Mouse (Mus musculus) adrenal gland, postnatal 10 days (tissue): ENCODE measurements around the gene Cdkn2aip. TPM values are rescaled to one million over a fixed set of nuclear protein-coding genes. Genes with fewer than 3 reads are reported as not detected.

Source experiments
- DNase-seq: peaks from one replicate; pipeline ENCODE4 v3.0.0; 2021; ENCODE audit warnings: mixed read lengths
- long read RNA-seq, 2 experiments: library from polyadenylated mRNA; stranded (forward); transcript quantifications; one replicate each; pipeline ENCODE4 v2.0.0; 2021
- total RNA-seq, 2 experiments: library from RNA; stranded (reverse); gene quantifications; 2 replicates each; pipeline ENCODE4 v1.2.3; 2021

Cdkn2aip gene
- total RNA-seq = 10 to 100 TPM; 13.4 to 14.4 TPM
- long read RNA-seq, experiment 1, transcript Cdkn2aip-202 (3 exons, 3,393 nt) = major isoform, 11 of 25 reads
- long read RNA-seq, experiment 1, transcript Cdkn2aip-201 (3 exons, 3,464 nt) = minor isoform, 10 of 25 reads
- long read RNA-seq, experiment 1, partial matches to known transcripts = 2 of 25 reads
- long read RNA-seq, experiment 1, other reads (novel, unspliced or antisense) = 2 of 25 reads
- long read RNA-seq, experiment 2, transcript Cdkn2aip-201 (3 exons, 3,464 nt) = minor isoform, 8 of 22 reads
- long read RNA-seq, experiment 2, transcript Cdkn2aip-203 (1 exons, 842 nt) = minor isoform, 5 of 22 reads
- long read RNA-seq, experiment 2, transcript Cdkn2aip-202 (3 exons, 3,393 nt) = major isoform, 9 of 22 reads
- long read RNA-seq, experiment 2, partial matches to known transcripts = 0 of 22 reads
- long read RNA-seq, experiment 2, other reads (novel, unspliced or antisense) = 0 of 22 reads

- DNase-seq = peak; percentile 97
Observed at GRCm38 (mm10) chr8:47713761-47714745, at the start of gene Cdkn2aip. TSS of gene Cdkn2aip (minus strand) at chr8:47713932.

GRCm38 (mm10) chr8:47763194-47763593 lies 49.5 kb upstream of the Cdkn2aip start:
- DNase-seq = no peak

- no peak for DNase-seq
Observed at GRCm38 (mm10) chr8:47760685-47761084, 47.0 kb upstream of the Cdkn2aip start.

- DNase-seq = no peak
Observed at GRCm38 (mm10) chr8:47760186-47760585, 46.5 kb upstream of the Cdkn2aip start.

- no peak for DNase-seq
Observed at GRCm38 (mm10) chr8:47753121-47753520, 39.4 kb upstream of the Cdkn2aip start.

GRCm38 (mm10) chr8:47750096-47750495 lies 36.4 kb upstream of the Cdkn2aip start:
- no peak for DNase-seq

- no peak for DNase-seq
Observed at GRCm38 (mm10) chr8:47749491-47749890, 35.8 kb upstream of the Cdkn2aip start.

GRCm38 (mm10) chr8:47746304-47746703 lies 32.6 kb upstream of the Cdkn2aip start:
- DNase-seq = no peak

GRCm38 (mm10) chr8:47745848-47746247 lies 32.1 kb upstream of the Cdkn2aip start:
- no peak for DNase-seq

GRCm38 (mm10) chr8:47744803-47745202 lies 31.1 kb upstream of the Cdkn2aip start:
- DNase-seq = no peak

GRCm38 (mm10) chr8:47743419-47743818 lies 29.7 kb upstream of the Cdkn2aip start:
- peak; percentile 93 for DNase-seq

GRCm38 (mm10) chr8:47742992-47743391 lies 29.3 kb upstream of the Cdkn2aip start:
- no peak for DNase-seq

- no peak for DNase-seq
Observed at GRCm38 (mm10) chr8:47742372-47742771, 28.6 kb upstream of the Cdkn2aip start.

- no peak for DNase-seq
Observed at GRCm38 (mm10) chr8:47737120-47737519, 23.4 kb upstream of the Cdkn2aip start.

- DNase-seq = no peak
Observed at GRCm38 (mm10) chr8:47729324-47729723, 15.6 kb upstream of the Cdkn2aip start.

GRCm38 (mm10) chr8:47726945-47727344 lies 13.2 kb upstream of the Cdkn2aip start:
- DNase-seq = no peak

GRCm38 (mm10) chr8:47721609-47722008 lies 7.9 kb upstream of the Cdkn2aip start:
- no peak for DNase-seq

GRCm38 (mm10) chr8:47718641-47719040 lies 4.9 kb upstream of the Cdkn2aip start:
- no peak for DNase-seq

GRCm38 (mm10) chr8:47713171-47713663 lies 515 bp downstream of the Cdkn2aip start:
- no peak for DNase-seq

GRCm38 (mm10) chr8:47708106-47708505 lies 5.6 kb downstream of the Cdkn2aip start:
- no peak for DNase-seq

- no peak for DNase-seq
Observed at GRCm38 (mm10) chr8:47706746-47707145, 7.0 kb downstream of the Cdkn2aip start.

- DNase-seq = no peak
Observed at GRCm38 (mm10) chr8:47702333-47702732, 11.4 kb downstream of the Cdkn2aip start.

GRCm38 (mm10) chr8:47697696-47698095 lies 16.0 kb downstream of the Cdkn2aip start:
- DNase-seq = no peak
